Mouse (Mus musculus) heart, adult 2 months (tissue): ENCODE measurements at regions not wholly inside any gene's neighbourhood (a gene's known extent, or its start where the extent isn't known, plus 50 kb on each side); places are given as distances from the start of the nearest gene placed in this dataset.

Experiments used
- CTCF ChIP-seq: fragments of 200-600 bp; IDR thresholded peaks from 2 replicates; pipeline ENCODE4 v1.8.1; 2022; ENCODE audit warnings: antibody characterized with exemption, mild to moderate bottlenecking, moderate library complexity
- POLR2A ChIP-seq: fragments of 200-500 bp; IDR thresholded peaks from 2 replicates; pipeline ENCODE4 v1.6.1; 2011; ENCODE audit warnings: mild to moderate bottlenecking, low read depth, low read length, control low read depth; ENCODE audit not compliant: insufficient read depth

DNA sequence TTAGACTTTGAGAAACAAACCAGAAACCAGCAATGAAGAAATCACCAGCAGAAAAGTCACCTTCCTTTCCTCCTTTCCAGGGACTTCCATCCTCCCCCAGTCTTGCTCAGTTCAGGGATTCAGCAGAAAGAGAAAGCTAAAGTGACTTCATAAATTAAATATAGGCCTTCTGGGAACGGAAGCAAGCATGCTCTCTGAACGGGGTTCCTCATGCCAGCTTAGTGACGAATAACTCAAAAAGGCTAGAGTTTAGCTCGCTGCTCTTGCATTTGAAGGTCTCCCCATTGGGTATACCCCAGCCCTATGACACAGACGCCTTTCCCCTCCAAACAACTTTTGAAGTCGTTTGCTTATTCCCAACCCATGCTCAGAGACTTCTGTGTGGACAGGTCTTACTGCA, 252.8 kb downstream of the Fgf9 start:
- TF ChIP-seq CTCF (no peak), POLR2A (no peak)
